In the genomic region with DNA sequence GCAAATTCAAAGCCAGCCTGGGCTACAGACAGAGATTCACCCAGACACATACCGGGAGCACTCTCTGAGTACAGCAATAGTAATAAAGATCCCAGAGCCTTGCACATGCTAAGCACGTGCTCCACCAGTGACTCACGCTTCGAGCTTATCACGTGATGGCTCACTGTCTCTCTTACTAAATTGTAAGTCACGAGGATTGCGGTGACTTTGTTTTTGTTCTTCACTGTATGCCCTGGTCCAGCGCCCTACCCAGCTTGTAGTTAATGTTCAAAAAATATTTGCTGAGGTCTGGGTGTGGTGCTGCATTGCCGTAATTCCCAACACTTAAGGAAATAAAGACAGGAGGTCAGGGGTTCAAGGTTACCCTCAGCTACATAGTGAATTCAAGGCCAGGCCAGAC, we compare ENCODE assay signal across 1 mouse cellular context.
A peak's percentile ranks its signal among the peaks of the same experiment; 100 is the strongest.
TF ChIP-seq lines count a peak whose summit lies in the region.

No protein-coding gene starts in this region.

TF ChIP-seq in MEL, 35 proteins besides CTCF, POLR2A, EP300 and RAD21:
- TF ChIP-seq MAX (IDR thresholded peaks at IDR 0.05; ENCODE audit: low read length) (peak; percentile 52), ELF1 (IDR thresholded peaks at IDR 0.05; ENCODE audit: low read depth, low read length) (no peak)
